Mouse (Mus musculus) lung, embryonic 14.5 days (tissue): ENCODE results near the gene Rrp7a. TPM values are rescaled to one million over a fixed set of nuclear protein-coding genes. Genes with fewer than 3 reads are reported as not detected.

Source experiments
- ATAC-seq: fragments of 200-750 bp; cut with Nextera tagmentation; 2 replicates; pipeline ENCODE4 v1.8.0; 2017; ENCODE audit warnings: mild to moderate bottlenecking, moderate TSS enrichment, moderate library complexity; ENCODE audit not compliant: insufficient read depth
- DNase-seq: peaks from one replicate; pipeline ENCODE4 v3.0.0-alpha.2; 2015
- H3K27ac ChIP-seq: fragments of 300-500 bp; sonication (generic); 2 replicates; pipeline ENCODE4 v1.5.1; 2014; ENCODE audit warnings: low read depth, mild to moderate bottlenecking, moderate library complexity
- H3K27me3 ChIP-seq: fragments of 300-500 bp; sonication (generic); 2 replicates; pipeline ENCODE4 v1.6.1; 2014; ENCODE audit warnings: low read length, control low read depth; ENCODE audit not compliant: insufficient read depth
- H3K36me3 ChIP-seq: fragments of 300-500 bp; sonication (generic); 2 replicates; pipeline ENCODE4 v1.6.1; 2014; ENCODE audit warnings: control low read depth; ENCODE audit not compliant: insufficient read depth
- H3K4me1 ChIP-seq: fragments of 300-500 bp; sonication (generic); 2 replicates; pipeline ENCODE4 v1.6.1; 2014; ENCODE audit warnings: antibody characterized with exemption, control low read depth; ENCODE audit not compliant: insufficient read depth
- H3K4me2 ChIP-seq: fragments of 300-500 bp; sonication (generic); 2 replicates; pipeline ENCODE4 v1.6.1; 2014; ENCODE audit warnings: mild to moderate bottlenecking
- H3K4me3 ChIP-seq: fragments of 300-500 bp; sonication (generic); 2 replicates; pipeline ENCODE4 v1.5.1; 2014; ENCODE audit warnings: low read depth, low read length
- H3K9ac ChIP-seq: fragments of 300-500 bp; sonication (generic); 2 replicates; pipeline ENCODE4 v1.6.1; 2014
- H3K9me3 ChIP-seq: fragments of 300-500 bp; sonication (generic); 2 replicates; pipeline ENCODE4 v1.6.1; 2016; ENCODE audit warnings: low read depth, low read length, control low read depth
- CTCF ChIP-seq: IDR thresholded peaks from 2 replicates; pipeline ENCODE4 v1.5.1; 2016; ENCODE audit warnings: antibody characterized with exemption, low read depth
- WGBS: fragments of 180-500 bp; shearing (Covaris S2); extraction: QIAGEN DNeasy Blood & Tissue Kit; methylation state at CpG from one replicate; pipeline ENCODE4 v1.1.7; 2014; 5-methylcytosine and 5-hydroxymethylcytosine counted together
- polyA plus RNA-seq: library from polyadenylated mRNA; unstranded; fragments of >200 nt; fragmentation: Nextera tagmentation; extraction: Ambion mirVana; gene quantifications from 2 replicates; pipeline ENCODE4 v1.2.1, GENCODE M21; 2014

Rrp7a gene
- polyA plus RNA-seq, 1 experiment from 2014 or later, result 59.3 TPM

GRCm38 (mm10) chr15:83083530-83083929 is 39.1 kb downstream of the Rrp7a start:
- H3K27me3 ChIP-seq, result no peaks in the 10 kb centered on the region; the same call in none of the 2 replicates
- H3K4me3 ChIP-seq, result no peak overlapping the region
- H3K27ac ChIP-seq, result no peak overlapping the region
- no peaks in the 10 kb centered on the region for H3K9me3 ChIP-seq
- no peak for DNase-seq
- H3K9ac ChIP-seq, result no peak overlapping the region
- no peak for ATAC-seq
- no peaks in the 10 kb centered on the region for H3K4me1 ChIP-seq
- WGBS, result 45% methylated on average over 5 of the region's 5 CpGs
- no peak overlapping the region for H3K4me2 ChIP-seq
- no peaks in the 10 kb centered on the region for H3K36me3 ChIP-seq
- no peak for TF ChIP-seq CTCF

DNA sequence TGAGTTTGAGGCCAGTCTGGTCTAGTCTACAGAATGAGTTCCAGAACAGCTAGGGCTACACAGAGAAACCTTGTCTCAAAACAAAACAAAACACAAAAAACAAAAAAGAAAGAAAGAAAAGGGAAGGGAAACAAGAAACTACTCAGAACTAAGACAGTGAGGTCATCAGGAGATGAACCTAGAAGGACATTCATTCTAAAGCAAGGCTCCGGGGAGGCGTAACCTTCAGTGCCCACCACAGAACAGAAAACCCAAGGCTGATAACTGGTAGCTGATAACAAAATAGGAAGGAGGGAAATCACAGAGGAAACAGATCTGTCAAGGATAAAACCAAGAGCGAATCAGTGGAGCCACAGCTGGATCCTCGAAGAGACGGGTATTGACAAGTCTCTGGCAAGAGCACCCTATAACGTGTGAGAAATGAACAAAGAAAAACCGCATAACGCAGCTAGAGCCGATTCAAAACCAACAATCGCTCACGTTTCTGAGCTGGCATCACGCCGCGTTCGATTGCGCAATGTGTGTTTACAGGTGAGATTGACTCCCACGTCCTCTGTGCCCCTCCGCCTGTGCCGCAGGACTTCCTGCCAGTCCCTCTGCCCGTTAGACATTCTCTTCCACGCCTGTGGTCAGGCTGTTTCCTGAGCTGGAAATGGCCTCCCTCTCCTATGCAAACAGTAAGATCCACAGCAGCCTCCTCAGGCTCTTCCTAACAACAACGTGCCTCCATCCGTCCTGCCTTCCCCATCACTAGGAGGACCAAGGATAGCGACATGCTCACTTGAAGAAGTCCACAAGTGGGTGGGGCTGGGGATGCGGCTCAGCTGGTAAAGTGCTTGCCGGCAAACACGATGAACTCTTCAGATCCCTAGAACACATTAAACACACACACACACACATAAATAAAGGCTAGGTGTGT is 46.7 kb downstream of the Rrp7a start:
- no peak overlapping the region for H3K27ac ChIP-seq
- no peaks in the 10 kb centered on the region for H3K36me3 ChIP-seq
- no peak overlapping the region for H3K9ac ChIP-seq
- H3K4me2 ChIP-seq, result peak overlapping the region; percentile 18; the same call in 1 of the 2 replicates
- H3K4me1 ChIP-seq, result no peaks in the 10 kb centered on the region
- 33% methylated on average over 27 of the region's 27 CpGs for WGBS
- no peaks in the 10 kb centered on the region for H3K9me3 ChIP-seq
- ATAC-seq (peak; percentile 14; the same call in 1 of the 2 replicates), DNase-seq (peak; percentile 62)
- H3K4me3 ChIP-seq, result no peak overlapping the region
- TF ChIP-seq CTCF, result no peak
- H3K27me3 ChIP-seq, result no peaks in the 10 kb centered on the region

- 86% methylated on average over 4 of the region's 4 CpGs for WGBS
- H3K4me2 ChIP-seq, result no peak overlapping the region
- H3K9ac ChIP-seq, result no peak overlapping the region
- H3K27ac ChIP-seq, result no peak overlapping the region
- no peak for ATAC-seq
- DNase-seq, result no peak
- H3K9me3 ChIP-seq, result no peaks in the 10 kb centered on the region
- no peaks in the 10 kb centered on the region for H3K4me1 ChIP-seq
- H3K4me3 ChIP-seq, result no peak overlapping the region
- no peaks in the 10 kb centered on the region for H3K27me3 ChIP-seq
- no peaks in the 10 kb centered on the region for H3K36me3 ChIP-seq
- TF ChIP-seq CTCF, result no peak
These were observed 48.4 kb downstream of the Rrp7a start for GRCm38 (mm10) chr15:83074179-83074578.

DNA sequence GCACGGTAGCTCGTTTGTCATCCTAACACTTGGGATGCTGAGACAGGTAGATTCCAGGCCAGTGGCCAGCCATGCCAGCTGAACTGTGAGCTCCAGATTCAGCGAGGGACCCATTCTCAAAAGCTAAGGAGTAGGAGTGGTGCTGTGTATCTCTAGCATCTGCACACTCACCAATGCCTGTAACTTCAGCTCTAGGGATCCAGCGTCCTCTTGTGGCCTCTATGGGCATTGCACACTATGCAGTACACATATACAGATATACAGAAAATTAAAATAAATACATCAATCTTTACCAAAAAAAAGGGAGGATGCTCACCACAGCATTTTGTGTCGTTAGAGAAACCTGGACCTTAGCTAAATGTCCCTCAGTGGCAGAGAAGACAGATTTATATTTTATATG is 50.8 kb downstream of the Rrp7a start:
- WGBS, result 82% methylated on average over 5 of the region's 5 CpGs
- no peak overlapping the region for H3K27ac ChIP-seq
- H3K9ac ChIP-seq, result no peak overlapping the region
- H3K9me3 ChIP-seq, result no peaks in the 10 kb centered on the region
- peak; percentile 57 for TF ChIP-seq CTCF
- H3K27me3 ChIP-seq, result no peaks in the 10 kb centered on the region
- DNase-seq (no peak), ATAC-seq (no peak)
- H3K4me1 ChIP-seq, result no peaks in the 10 kb centered on the region
- H3K4me2 ChIP-seq, result no peak overlapping the region
- no peaks in the 10 kb centered on the region for H3K36me3 ChIP-seq
- no peak overlapping the region for H3K4me3 ChIP-seq

- ATAC-seq, result peak; percentile 93
- 0 out of 2 replicates have a peak overlapping the region, but pooled peaks have one; percentile 16 for H3K27ac ChIP-seq
These were observed 51.7 kb downstream of the Rrp7a start for GRCm38 (mm10) chr15:83070942-83071341.

DNA sequence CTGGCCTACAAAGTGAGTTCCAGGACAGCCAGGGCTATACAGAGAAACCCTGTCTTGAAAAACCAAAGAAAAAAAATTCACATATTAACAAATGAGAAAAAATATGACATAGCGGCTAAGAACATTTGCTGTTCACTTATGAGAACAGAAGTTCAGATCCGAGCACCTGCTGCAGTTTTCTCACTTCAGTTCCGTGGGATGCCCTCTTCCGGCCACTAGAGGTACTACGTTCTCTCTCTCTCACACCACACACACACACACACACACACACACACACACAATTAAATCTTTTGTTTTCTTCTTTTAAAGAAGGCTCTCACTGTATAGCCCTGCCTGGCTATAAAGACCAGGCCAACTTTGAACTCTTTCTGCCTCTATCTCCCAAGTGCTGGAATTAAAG is 54.3 kb downstream of the Rrp7a start:
- no peaks in the 10 kb centered on the region for H3K36me3 ChIP-seq
- 90% methylated on average over 5 of the region's 5 CpGs for WGBS
- H3K9ac ChIP-seq, result no peak overlapping the region
- no peak overlapping the region for H3K4me3 ChIP-seq
- no peak overlapping the region for H3K27ac ChIP-seq
- no peak for DNase-seq
- H3K4me2 ChIP-seq, result no peak overlapping the region
- no peaks in the 10 kb centered on the region for H3K4me1 ChIP-seq
- TF ChIP-seq CTCF, result 0 out of 2 replicates have a peak, but pooled peaks have one; percentile 11
- H3K9me3 ChIP-seq, result no peaks in the 10 kb centered on the region
- ATAC-seq, result no peak
- H3K27me3 ChIP-seq, result no peaks in the 10 kb centered on the region

More at GRCm38 (mm10) chr15:83070942-83071341, 51.7 kb downstream of the Rrp7a start:
- no peak for TF ChIP-seq CTCF
- WGBS, result 15% methylated on average over 3 of the region's 3 CpGs
- H3K4me3 ChIP-seq, result no peak overlapping the region
- peak; percentile 93 for DNase-seq
- no peaks in the 10 kb centered on the region for H3K9me3 ChIP-seq
- no peaks in the 10 kb centered on the region for H3K4me1 ChIP-seq
- H3K4me2 ChIP-seq, result no peak overlapping the region
- no peak overlapping the region for H3K9ac ChIP-seq
- no peaks in the 10 kb centered on the region for H3K27me3 ChIP-seq
- H3K36me3 ChIP-seq, result no peaks in the 10 kb centered on the region

- Histone ChIP-seq H3K4me3 (no peak overlapping the region), H3K4me2 (no peak overlapping the region), H3K36me3 (no peaks in the 10 kb centered on the region), H3K9ac (no peak overlapping the region), H3K9me3 (no peaks in the 10 kb centered on the region), H3K27me3 (no peaks in the 10 kb centered on the region), H3K4me1 (no peaks in the 10 kb centered on the region), H3K27ac (no peak overlapping the region)
- DNase-seq (peak; percentile 87), ATAC-seq (no peak)
- 40% methylated on average over 4 of the region's 4 CpGs for WGBS
- no peak for TF ChIP-seq CTCF
These were observed 57.1 kb downstream of the Rrp7a start for GRCm38 (mm10) chr15:83065543-83065942.

Other genes with a start within 250 kb of the Rrp7a start
- gene Tcf20, start 134.9 kb downstream of the Rrp7a start, polyA plus RNA-seq, result 9.9 and 10.9 TPM in 2 replicates
- gene Nfam1, start 89.5 kb downstream of the Rrp7a start, polyA plus RNA-seq, result 3.6 and 3.9 TPM in 2 replicates
- 60.6 and 68.1 TPM in 2 replicates for gene Serhl, start 33.3 kb downstream of the Rrp7a start, polyA plus RNA-seq
- gene Poldip3, start 26.6 kb upstream of the Rrp7a start, polyA plus RNA-seq, result 159 and 162 TPM in 2 replicates
- gene Cyb5r3, start 49.8 kb upstream of the Rrp7a start, polyA plus RNA-seq, result 161 and 164 TPM in 2 replicates
- 2.4 TPM in 2 replicates for gene A4galt, start 129.0 kb upstream of the Rrp7a start, polyA plus RNA-seq
- 37.7 and 41.3 TPM in 2 replicates for gene Arfgap3, start 227.4 kb upstream of the Rrp7a start, polyA plus RNA-seq